Mouse (Mus musculus): ENCODE results near the gene Kcnmb3. TPM values are rescaled to one million over a fixed set of nuclear protein-coding genes. Genes with fewer than 3 reads are reported as not detected.
A peak's percentile ranks its signal among the peaks of the same experiment; 100 is the strongest.

Kcnmb3 gene
- polyA plus RNA-seq, 1 experiment from 2014 or later: 0.09 TPM

GRCm38 (mm10) chr3:32509496-32510374 lies 17.7 kb upstream of the Kcnmb3 start, which contains the start of gene Zfp639:
Gene Zfp639, plus strand, starts transcription at chr3:32510259.
- Histone ChIP-seq H3K27ac (replicated peaks) (peak within 1 kb of the TSS; percentile 94), H3K4me3 (peak within 1 kb of the TSS; percentile 87), H3K9me3 (no peaks in the 10 kb centered on the region), H3K36me3 (replicated peaks) (peaks cover 14% of the 10 kb centered on the region), H3K27me3 (replicated peaks; ENCODE audit: low read depth, poor library complexity, severe bottlenecking) (no peaks in the 10 kb centered on the region), H3K4me1 (peaks cover 35% of the 10 kb centered on the region)
- DNase-seq (ENCODE audit: low spot score): peak; percentile 33
- WGBS: 5% methylated on average over 24 of the region's 24 CpGs

GRCm38 (mm10) chr3:32508666-32509324 lies 16.8 kb upstream of the Kcnmb3 start:
- 2% methylated on average over 17 of the region's 17 CpGs for WGBS
- H3K4me1 ChIP-seq: peaks cover 35% of the 10 kb centered on the region
- H3K9me3 ChIP-seq: no peaks in the 10 kb centered on the region
- DNase-seq (ENCODE audit: low spot score): peak; percentile 75
- peak overlapping the region; percentile 87 for H3K4me3 ChIP-seq
- H3K36me3 ChIP-seq (replicated peaks): 0 out of 2 replicates have a peak, but pooled peaks cover 8% of the 10 kb centered on the region
- no peaks in the 10 kb centered on the region for H3K27me3 ChIP-seq (replicated peaks; ENCODE audit: low read depth, poor library complexity, severe bottlenecking)
- no peak overlapping the region for H3K27ac ChIP-seq (replicated peaks)

- Histone ChIP-seq H3K27me3 (replicated peaks; ENCODE audit: low read depth, poor library complexity, severe bottlenecking) (no peaks in the 10 kb centered on the region), H3K27ac (replicated peaks) (no peak overlapping the region), H3K9me3 (no peaks in the 10 kb centered on the region), H3K4me1 (peaks cover 24% of the 10 kb centered on the region), H3K36me3 (replicated peaks) (no peaks in the 10 kb centered on the region), H3K4me3 (no peak overlapping the region)
- DNase-seq (ENCODE audit: low spot score): no peak
- 64% methylated on average over 11 of the region's 11 CpGs for WGBS
These were observed 14.6 kb upstream of the Kcnmb3 start for GRCm38 (mm10) chr3:32506366-32507225.

- no peak for DNase-seq (ENCODE audit: low spot score)
- WGBS: 68% methylated on average over 3 of the region's 3 CpGs
- Histone ChIP-seq H3K27me3 (replicated peaks; ENCODE audit: low read depth, poor library complexity, severe bottlenecking) (no peaks in the 10 kb centered on the region), H3K4me3 (no peak overlapping the region), H3K9me3 (no peaks in the 10 kb centered on the region), H3K36me3 (replicated peaks) (no peaks in the 10 kb centered on the region), H3K4me1 (peaks cover 20% of the 10 kb centered on the region), H3K27ac (replicated peaks) (no peak overlapping the region)
These were observed 13.8 kb upstream of the Kcnmb3 start for GRCm38 (mm10) chr3:32505841-32506240.

GRCm38 (mm10) chr3:32500346-32500745 lies 8.3 kb upstream of the Kcnmb3 start:
- H3K4me3 ChIP-seq: no peak overlapping the region
- no peak overlapping the region for H3K27ac ChIP-seq (replicated peaks)
- H3K27me3 ChIP-seq (replicated peaks; ENCODE audit: low read depth, poor library complexity, severe bottlenecking): no peaks in the 10 kb centered on the region
- 93% methylated on average over 2 of the region's 2 CpGs for WGBS
- DNase-seq (ENCODE audit: low spot score): peak; percentile 4
- H3K36me3 ChIP-seq (replicated peaks): no peaks in the 10 kb centered on the region
- no peaks in the 10 kb centered on the region for H3K9me3 ChIP-seq
- peaks cover 14% of the 10 kb centered on the region for H3K4me1 ChIP-seq

GRCm38 (mm10) chr3:32496711-32497070 lies 4.7 kb upstream of the Kcnmb3 start:
- no peaks in the 10 kb centered on the region for H3K9me3 ChIP-seq
- no peak for DNase-seq (ENCODE audit: low spot score)
- H3K36me3 ChIP-seq (replicated peaks): no peaks in the 10 kb centered on the region
- H3K27ac ChIP-seq (replicated peaks): peak overlapping the region; percentile 44; the same call in 1 of the 2 replicates
- no peaks in the 10 kb centered on the region for H3K27me3 ChIP-seq (replicated peaks; ENCODE audit: low read depth, poor library complexity, severe bottlenecking)
- no peak overlapping the region for H3K4me3 ChIP-seq
- WGBS: 96% methylated on average over 1 of the region's 1 CpGs
- H3K4me1 ChIP-seq: peaks cover 25% of the 10 kb centered on the region

GRCm38 (mm10) chr3:32495856-32496710 lies 4.1 kb upstream of the Kcnmb3 start:
- DNase-seq (ENCODE audit: low spot score): no peak
- H3K27ac ChIP-seq (replicated peaks): peak overlapping the region; percentile 44; the same call in 1 of the 2 replicates

GRCm38 (mm10) chr3:32495088-32495770 lies 3.2 kb upstream of the Kcnmb3 start:
- no peaks in the 10 kb centered on the region for H3K9me3 ChIP-seq
- no peaks in the 10 kb centered on the region for H3K27me3 ChIP-seq (replicated peaks; ENCODE audit: low read depth, poor library complexity, severe bottlenecking)
- no peak for DNase-seq (ENCODE audit: low spot score)
- H3K4me3 ChIP-seq: no peak overlapping the region
- 58% methylated on average over 8 of the region's 8 CpGs for WGBS
- H3K4me1 ChIP-seq: peaks cover 25% of the 10 kb centered on the region
- H3K27ac ChIP-seq (replicated peaks): no peak overlapping the region
- no peaks in the 10 kb centered on the region for H3K36me3 ChIP-seq (replicated peaks)

More at GRCm38 (mm10) chr3:32495856-32496710, 4.1 kb upstream of the Kcnmb3 start:
- Histone ChIP-seq H3K9me3 (no peaks in the 10 kb centered on the region), H3K36me3 (replicated peaks) (no peaks in the 10 kb centered on the region), H3K27me3 (replicated peaks; ENCODE audit: low read depth, poor library complexity, severe bottlenecking) (no peaks in the 10 kb centered on the region), H3K4me1 (peaks cover 25% of the 10 kb centered on the region), H3K4me3 (no peak overlapping the region)
- 47% methylated on average over 8 of the region's 8 CpGs for WGBS

GRCm38 (mm10) chr3:32494387-32495087 lies 2.5 kb upstream of the Kcnmb3 start:
- Histone ChIP-seq H3K4me3 (no peak overlapping the region), H3K9me3 (no peaks in the 10 kb centered on the region), H3K4me1 (peaks cover 25% of the 10 kb centered on the region), H3K27ac (replicated peaks) (no peak overlapping the region), H3K27me3 (replicated peaks; ENCODE audit: low read depth, poor library complexity, severe bottlenecking) (no peaks in the 10 kb centered on the region), H3K36me3 (replicated peaks) (no peaks in the 10 kb centered on the region)
- 78% methylated on average over 8 of the region's 8 CpGs for WGBS
- DNase-seq (ENCODE audit: low spot score): no peak

GRCm38 (mm10) chr3:32490928-32491315 lies 1.1 kb downstream of the Kcnmb3 start:
- no peak overlapping the region for H3K4me3 ChIP-seq
- no peaks in the 10 kb centered on the region for H3K9me3 ChIP-seq
- no peak for DNase-seq (ENCODE audit: low spot score)
- H3K27me3 ChIP-seq (replicated peaks; ENCODE audit: low read depth, poor library complexity, severe bottlenecking): no peaks in the 10 kb centered on the region
- H3K36me3 ChIP-seq (replicated peaks): no peaks in the 10 kb centered on the region
- H3K4me1 ChIP-seq: peaks cover 16% of the 10 kb centered on the region
- H3K27ac ChIP-seq (replicated peaks): no peak overlapping the region
